Mouse (Mus musculus) liver, adult (tissue): ENCODE measurements around the gene Hipk3.

Source experiments
- GATA4 ChIP-seq: IDR thresholded peaks from 2 replicates; pipeline ENCODE4 v1.6.1; 2014; ENCODE audit warnings: mild to moderate bottlenecking, low read length; ENCODE audit not compliant: insufficient replicate concordance

Hipk3 gene

DNA sequence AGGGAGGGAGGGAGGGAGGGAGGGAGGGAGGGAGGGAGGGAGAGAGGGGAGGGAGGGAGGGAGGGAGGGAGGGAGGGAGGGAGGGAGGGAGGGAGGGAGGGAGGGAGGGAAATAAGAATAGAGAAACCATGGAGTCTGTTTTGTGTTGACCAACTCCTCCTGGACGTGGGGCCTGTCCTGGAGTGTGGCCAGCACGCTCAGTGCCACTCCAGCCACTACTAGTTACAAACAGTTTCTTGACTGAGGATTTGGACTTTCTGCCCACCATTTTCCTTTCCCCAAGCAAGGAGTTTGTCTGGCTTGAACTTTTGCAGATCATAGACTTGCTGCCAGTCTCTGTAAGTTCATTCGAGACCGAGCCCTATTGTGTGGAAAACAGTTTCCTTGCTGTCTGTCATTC, 46.0 kb downstream of the Hipk3 start:
- TF ChIP-seq GATA4: no peak

DNA sequence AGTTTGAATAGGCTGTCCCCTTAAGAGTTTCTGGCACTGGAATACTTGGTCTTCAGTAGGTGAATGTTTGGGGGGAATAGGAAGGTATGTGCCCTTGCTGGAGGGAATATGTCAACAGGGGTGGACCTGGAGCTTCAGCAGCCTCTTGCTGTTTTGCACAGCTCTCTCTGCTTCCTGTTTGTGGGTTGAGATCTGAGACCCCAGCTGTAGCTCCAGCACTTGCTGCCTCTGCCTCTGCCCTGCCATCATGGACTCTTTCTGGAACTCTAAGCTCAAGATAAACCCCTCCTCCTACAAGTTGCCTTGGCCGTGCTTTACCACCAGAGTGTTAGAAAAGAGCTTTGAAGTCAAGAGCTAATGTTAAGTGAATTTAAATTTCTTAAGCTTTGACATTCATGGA, 48.2 kb downstream of the Hipk3 start:
- no peak for TF ChIP-seq GATA4

DNA sequence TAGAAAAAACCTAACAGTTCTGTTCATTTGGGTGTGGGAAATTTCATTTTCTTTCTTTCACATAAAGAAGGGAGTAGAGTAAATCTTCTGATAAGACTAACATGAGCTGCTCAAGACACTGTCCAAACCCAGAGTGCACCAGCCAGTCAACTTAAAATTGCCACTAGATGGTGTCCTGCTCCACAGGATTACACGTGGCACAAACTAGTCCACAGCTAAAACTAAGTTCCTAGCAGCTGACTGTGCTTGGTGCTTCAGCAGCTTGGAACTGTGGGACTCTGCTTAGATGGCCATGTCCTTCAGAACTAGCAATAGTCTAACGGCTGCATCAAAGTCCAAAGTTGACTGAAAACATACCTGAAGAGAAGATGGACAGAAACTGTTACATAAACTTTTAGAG, 49.5 kb downstream of the Hipk3 start:
- no peak for TF ChIP-seq GATA4

DNA sequence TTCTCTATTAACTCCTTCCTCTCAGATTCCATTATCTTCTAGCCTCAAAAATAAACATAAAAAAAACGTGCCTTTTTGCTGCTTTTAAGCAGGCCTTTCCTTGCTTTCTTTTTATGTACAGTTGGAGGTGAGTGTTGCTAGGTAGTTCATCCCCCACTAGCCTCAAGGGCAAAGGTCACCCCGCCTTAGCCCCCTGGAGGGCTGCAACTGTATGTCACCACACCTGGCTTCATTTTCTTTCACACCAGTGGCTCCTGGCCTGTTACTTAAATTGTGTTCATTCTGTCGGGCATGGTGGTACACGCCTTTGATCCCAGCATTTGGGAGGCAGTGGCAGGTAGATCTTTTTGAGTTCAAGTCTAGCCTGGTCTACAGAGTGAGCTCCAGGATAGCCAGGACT, 51.9 kb downstream of the Hipk3 start:
- no peak for TF ChIP-seq GATA4

DNA sequence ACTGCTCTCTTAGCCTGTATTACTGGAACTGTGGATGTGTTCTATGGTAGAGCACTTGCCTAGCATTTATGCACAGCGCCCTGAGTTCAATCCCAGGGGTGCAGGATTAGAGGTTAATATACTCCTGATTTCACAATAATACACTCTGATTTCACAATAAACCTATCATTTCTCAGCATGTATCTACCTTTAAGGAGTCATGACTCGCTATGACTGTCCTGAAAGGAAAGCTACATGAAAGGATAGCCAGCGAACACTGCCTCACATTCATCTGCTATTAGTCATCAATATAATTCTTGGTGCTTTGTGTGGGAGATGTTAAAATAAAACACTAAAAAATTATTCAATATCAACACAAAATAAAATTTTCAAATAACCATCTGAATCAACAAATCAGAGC, 58.0 kb downstream of the Hipk3 start:
- no peak for TF ChIP-seq GATA4

DNA sequence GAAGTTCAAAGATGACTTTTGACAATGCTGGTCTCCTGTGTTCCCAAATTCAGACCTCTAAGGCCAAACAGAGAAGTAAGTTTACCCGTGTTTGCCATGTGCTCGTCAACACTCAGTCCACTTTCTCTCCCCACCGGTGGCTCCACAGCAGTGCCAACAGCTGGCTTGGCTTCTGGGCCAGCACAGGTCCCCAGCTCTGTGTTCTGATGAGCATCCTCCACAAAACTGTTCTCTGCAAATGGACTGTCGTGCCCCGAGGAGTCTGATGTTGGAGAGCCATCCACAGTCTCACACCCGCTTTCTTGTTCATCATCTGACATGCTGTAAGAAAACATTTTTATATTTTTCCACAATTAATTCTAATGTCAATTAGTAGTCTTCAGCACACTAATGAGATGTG, 63.2 kb downstream of the Hipk3 start:
- TF ChIP-seq GATA4: no peak

DNA sequence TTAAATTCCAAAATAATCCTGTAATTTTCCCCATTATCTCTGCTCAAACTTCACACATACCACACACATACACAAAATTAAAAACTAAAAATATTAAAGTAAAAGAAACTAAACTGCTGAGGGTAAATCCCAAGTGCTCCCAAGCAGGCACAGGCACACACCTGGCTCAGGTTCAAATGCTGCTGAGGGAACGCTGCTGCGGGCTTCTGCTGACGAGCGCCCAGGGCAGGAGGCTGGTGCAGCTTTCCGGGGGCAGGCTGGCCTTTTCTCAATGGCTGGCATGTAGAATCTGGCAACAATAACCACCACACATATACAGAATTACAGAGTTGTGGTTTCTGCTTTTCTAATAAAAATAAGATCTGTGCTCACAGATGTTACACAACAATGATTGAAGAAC, 63.7 kb downstream of the Hipk3 start:
- TF ChIP-seq GATA4: no peak

DNA sequence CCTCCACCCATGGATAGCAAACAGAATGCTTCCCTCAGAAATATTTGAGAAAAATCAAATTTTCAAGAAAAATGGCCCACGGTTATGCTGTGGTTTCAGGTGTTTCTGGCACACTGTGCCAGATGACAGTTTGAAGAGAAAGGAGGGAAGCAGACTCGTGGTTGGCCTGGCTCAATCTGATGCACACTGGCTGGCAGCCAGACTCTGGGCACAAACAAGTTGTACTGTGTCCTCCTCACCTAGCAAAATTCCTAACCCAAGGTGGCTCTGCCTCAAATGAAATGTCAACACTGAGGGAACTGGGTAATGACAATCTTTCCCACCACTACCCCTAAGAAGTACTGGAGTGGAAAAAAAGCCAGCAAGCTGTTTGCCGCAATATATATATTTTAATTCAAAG, 68.1 kb downstream of the Hipk3 start:
- no peak for TF ChIP-seq GATA4

DNA sequence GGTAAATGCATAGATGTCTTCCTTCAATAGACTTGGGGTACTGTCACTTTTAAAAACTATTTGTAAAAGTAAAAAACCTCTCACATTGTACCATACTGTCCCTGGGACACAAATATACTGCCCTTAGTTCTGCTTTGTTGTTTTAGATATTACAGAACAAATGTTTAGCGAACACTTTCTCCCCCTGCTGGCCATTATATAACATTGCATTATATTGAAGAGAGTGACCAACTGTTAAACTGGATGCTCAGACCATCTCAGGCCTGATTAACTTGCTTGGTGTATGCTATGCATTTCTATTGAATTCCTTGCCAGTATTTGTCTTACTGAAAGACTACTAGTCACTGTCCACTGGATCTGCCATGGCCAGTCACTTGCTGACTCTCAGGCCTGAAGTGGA, 72.0 kb downstream of the Hipk3 start:
- no peak for TF ChIP-seq GATA4

DNA sequence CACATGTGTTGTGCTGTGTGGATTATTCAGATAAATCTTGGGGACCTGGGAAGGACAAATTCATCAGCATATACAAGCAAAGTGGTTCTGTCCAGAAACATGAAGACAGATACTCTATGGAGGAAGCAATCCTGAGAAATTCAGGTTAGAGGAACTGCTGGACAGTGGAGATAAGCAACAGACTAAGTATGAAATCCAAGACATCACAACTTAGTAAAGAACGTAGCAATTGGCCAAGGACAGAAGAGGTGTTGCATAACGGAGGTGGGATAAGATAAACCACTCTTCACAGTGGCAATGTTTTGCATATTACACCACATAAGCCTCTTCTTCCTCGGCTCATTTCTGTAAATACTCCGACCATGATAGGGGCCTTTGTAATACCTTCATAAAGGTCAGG, 73.4 kb downstream of the Hipk3 start:
- TF ChIP-seq GATA4: no peak

DNA sequence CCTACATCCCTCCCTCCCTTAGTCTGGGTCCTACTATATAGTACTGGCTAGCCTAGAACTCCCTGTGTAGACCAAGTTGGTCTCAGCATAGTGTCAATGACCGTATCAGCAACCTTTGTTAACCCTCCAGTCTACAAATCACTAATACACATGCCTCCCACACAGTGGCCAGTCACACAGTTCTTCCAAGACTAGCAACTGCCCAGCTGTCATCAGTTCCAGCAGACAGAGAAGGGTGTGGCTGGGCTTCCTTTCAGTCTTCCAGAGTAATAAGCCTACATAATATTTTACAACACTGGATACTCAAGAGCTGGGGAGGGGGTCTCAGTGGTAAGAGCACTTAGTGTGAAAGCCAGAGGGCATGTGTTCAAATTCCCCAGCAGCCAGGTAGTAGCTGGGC, 74.2 kb downstream of the Hipk3 start:
- TF ChIP-seq GATA4: no peak

DNA sequence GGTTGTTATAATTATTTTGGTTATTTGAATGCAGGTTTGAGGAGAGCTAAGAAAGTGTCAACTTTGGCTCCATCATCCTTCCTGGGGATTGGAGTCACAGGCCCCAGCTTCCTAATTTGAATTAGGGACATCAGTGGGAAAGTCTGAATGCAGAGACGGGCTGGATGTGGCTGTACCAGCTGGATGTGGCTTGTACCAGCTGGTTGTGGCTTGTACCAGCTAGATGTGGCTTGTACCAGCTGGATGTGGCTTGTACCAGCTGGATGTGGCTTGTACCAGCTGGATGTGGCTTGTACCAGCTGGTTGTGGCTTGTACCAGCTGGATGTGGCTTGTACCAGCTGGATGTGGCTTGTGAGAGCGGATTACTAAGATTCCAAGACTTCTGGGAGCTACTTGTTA, 74.8 kb downstream of the Hipk3 start:
- no peak for TF ChIP-seq GATA4

DNA sequence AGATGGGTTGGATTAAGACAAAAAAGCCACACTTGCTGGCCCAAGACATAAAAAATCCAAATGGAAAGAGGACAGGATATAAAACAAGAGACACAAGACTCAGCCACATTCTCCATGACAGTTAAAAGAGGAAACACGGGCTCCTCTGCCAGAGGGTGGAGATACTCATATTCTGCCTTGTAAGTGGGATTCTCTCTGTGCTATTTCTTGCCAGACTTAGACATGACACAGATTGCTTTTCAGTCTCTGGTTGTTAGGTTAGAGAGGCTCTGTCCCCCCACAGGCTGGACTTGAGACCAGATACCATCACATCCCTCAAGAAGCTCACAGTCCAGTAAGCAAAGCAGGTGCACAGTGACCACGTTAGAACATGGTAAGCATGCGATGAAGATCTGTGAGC, 81.2 kb downstream of the Hipk3 start:
- no peak for TF ChIP-seq GATA4

DNA sequence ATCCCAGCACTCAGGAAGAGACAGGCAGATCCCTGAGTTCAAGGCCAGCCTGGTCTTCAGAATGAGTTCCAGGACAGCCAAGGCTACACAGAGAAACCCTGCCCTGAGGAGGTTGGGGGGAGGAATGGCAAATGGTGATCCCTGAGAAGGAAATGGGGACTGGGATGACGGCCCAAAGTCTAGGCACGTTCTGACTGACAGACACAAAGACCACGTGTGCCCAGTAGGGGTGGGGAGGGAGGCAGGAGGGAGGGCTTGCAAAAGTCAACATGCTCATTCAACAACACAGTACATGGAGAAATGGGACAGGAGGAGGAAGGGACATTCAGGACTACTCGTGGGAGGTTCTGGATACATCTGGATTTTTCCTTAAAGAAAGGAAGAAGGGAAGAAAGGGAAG, 81.8 kb downstream of the Hipk3 start:
- no peak for TF ChIP-seq GATA4

DNA sequence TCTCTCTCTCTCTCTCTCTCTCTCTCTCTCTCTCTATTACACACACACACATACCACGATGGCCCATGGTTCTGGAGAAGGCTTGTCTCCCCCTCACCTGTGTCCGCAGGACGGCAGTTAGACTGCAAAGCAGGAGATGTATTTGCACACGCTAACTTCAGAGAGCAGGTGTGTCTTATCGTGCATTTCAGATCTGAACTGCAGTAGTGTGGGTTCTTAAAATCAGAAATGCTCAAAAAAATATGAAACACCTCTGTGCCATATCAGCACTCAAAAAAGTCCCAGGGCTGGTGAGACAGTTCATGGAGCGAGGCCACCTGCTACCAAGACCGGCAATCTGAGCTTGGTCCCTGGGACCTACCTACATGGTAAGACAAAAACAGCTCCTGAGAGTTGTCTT, 82.4 kb downstream of the Hipk3 start:
- no peak for TF ChIP-seq GATA4

DNA sequence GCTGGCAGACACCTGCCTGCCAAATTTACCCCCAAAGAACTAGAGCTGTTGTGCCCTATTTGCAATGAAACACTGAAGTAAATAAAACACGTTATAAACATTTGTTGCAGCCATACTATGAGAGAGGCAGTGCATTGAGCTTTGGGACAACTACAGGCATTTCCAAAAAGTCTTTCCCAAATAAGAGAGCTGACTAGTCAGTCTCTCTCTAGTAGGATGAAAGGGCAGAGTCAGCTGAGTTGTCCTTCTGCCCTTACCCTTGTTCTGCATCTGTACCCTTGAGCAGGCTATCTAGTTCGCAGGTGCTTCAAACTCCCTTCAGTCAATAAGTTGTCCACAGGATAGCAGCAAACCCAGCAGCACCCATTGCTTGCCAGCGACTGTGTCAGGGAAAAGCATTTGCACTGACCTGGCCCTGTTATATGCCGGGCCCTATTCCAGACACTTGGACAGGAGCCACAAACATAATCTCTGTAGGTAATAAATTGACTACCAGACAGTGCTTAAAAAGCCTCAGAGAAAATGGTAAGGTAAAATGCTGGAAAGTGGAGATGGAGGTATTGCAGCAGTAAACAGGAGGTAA, 83.2 kb downstream of the Hipk3 start, which contains the start of gene D430041D05Rik:
TSS of gene D430041D05Rik (minus strand) at position 51 of the 583 bp plus-strand sequence.
- TF ChIP-seq GATA4: no peak

DNA sequence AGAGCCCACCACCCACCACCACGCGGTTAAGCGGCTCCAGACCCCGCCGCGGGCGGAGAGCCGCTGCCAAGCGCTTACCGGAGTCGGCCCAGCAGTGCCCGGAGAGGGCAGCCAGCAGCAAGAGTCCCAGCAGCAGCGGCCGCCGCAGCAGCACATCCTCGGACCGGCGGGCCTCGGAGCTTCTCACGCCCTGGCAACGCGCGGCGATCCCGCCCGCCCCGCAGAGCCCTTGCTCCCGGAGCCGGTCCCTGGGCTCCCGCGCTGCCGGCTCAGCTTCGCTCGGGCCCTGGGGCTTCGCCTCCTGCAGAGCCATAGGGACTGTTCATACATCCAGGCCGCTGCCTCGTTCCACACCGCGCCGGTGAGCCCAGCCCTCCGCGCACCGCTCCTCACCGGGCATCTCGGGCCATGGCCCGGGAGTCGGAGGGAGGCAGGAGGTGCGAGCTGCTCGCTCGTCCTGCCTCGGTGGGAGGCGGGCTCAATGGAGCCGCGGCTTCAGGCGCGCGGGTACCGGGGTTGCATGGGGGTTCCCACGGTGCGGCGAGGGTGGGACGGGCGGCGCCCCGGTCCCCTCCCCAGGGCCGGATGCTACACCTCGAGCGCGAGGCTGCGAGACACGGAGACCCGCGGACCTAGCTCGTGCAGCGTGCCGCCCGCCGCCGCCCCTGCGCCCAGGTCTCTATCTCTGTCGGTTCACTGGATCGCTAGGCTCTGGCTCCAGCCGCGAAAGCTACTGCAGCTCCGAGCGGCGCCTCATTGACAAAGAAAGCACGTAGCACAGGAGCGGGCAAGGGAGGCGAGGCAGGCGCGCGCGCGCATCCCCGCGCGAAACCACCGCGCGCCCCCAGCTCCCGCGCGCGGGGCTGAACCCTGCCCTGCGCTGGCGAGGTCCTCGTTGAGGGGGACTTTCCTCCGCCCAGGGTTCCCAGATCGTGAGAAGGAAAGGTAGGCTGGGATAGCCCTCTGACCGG, 84.1 kb downstream of the Hipk3 start:
- TF ChIP-seq GATA4: no peak

DNA sequence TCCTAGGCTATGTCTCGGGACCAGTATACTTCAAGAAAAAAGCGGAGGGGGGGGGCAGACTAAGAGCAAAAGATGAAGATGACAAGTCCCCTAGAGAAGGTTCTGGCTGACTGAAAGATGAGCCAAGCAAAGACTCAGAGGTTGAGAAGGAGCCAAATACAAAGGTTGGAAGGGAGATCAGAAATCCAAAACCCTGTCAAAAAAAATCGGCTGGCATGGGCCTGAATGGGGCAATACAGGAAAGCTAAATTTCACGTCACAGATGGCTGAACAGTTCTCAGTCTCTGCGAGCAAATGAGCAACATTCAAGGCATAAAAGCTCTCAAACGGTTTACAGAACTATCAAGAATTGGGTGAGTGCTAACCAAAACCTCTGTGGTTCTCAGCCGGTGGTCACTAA, 85.9 kb downstream of the Hipk3 start:
- TF ChIP-seq GATA4: no peak
